Mouse (Mus musculus) limb, embryonic 12.5 days (tissue): ENCODE results near the gene Ahdc1. TPM values are rescaled to one million over a fixed set of nuclear protein-coding genes. Genes with fewer than 3 reads are reported as not detected.
A peak's percentile ranks its signal among the peaks of the same experiment; 100 is the strongest.

ENCODE experiments used
- ATAC-seq: fragments of 200-750 bp; cut with Nextera tagmentation; 2 replicates; pipeline ENCODE4 v1.8.0; 2017; ENCODE audit warnings: low read depth, moderate TSS enrichment; ENCODE audit not compliant: insufficient number of reproducible peaks, insufficient read depth, low FRiP score, low TSS enrichment
- H3K27ac ChIP-seq: fragments of 300-500 bp; sonication (generic); 2 replicates; pipeline ENCODE4 v1.5.1; 2016; ENCODE audit warnings: mild to moderate bottlenecking, moderate library complexity
- H3K27me3 ChIP-seq: fragments of 300-500 bp; sonication (generic); 2 replicates; pipeline ENCODE4 v1.6.1; 2016; ENCODE audit warnings: mild to moderate bottlenecking, moderate library complexity
- H3K36me3 ChIP-seq: fragments of 300-500 bp; sonication (generic); 2 replicates; pipeline ENCODE4 v1.6.1; 2016; ENCODE audit warnings: mild to moderate bottlenecking, moderate library complexity
- H3K4me1 ChIP-seq: fragments of 300-500 bp; sonication (generic); replicated peaks from 2 replicates; pipeline ENCODE4 v1.6.1; 2016
- H3K4me2 ChIP-seq: fragments of 300-500 bp; sonication (generic); 2 replicates; pipeline ENCODE4 v1.6.1; 2016; ENCODE audit warnings: mild to moderate bottlenecking, moderate library complexity
- H3K4me3 ChIP-seq: fragments of 300-500 bp; sonication (generic); replicated peaks from 2 replicates; pipeline ENCODE4 v1.5.1; 2016; ENCODE audit warnings: mild to moderate bottlenecking
- H3K9ac ChIP-seq: fragments of 300-500 bp; sonication (generic); replicated peaks from 2 replicates; pipeline ENCODE4 v1.6.1; 2016; ENCODE audit warnings: mild to moderate bottlenecking, moderate library complexity
- H3K9me3 ChIP-seq: fragments of 300-500 bp; sonication (generic); 2 replicates; pipeline ENCODE4 v1.6.1; 2016; ENCODE audit warnings: mild to moderate bottlenecking, moderate library complexity
- WGBS: fragments of 180-500 bp; shearing (Covaris S2); methylation state at CpG from one replicate; pipeline ENCODE4 v1.1.7; 2016; 5-methylcytosine and 5-hydroxymethylcytosine counted together
- polyA plus RNA-seq: library from polyadenylated mRNA; unstranded; fragments of >200 nt; fragmentation: Nextera tagmentation; extraction: Ambion mirVana; gene quantifications from 2 replicates; pipeline ENCODE4 v1.2.1, GENCODE M21; 2016

Gene Ahdc1
- polyA plus RNA-seq, 1 experiment from 2014 or later, result 14.5 TPM

GRCm38 (mm10) chr4:133085011-133085782, 74.1 kb downstream of the Ahdc1 start:
- peak overlapping the region; percentile 96 for H3K4me2 ChIP-seq
- peaks cover 10% of the 10 kb centered on the region for H3K36me3 ChIP-seq
- no peaks in the 10 kb centered on the region for H3K27me3 ChIP-seq
- peak overlapping the region; percentile 46 for H3K4me3 ChIP-seq
- peaks cover 58% of the 10 kb centered on the region for H3K4me1 ChIP-seq
- ATAC-seq, result no peak
- 2% methylated on average over 53 of the region's 53 CpGs for WGBS
- H3K9me3 ChIP-seq, result no peaks in the 10 kb centered on the region
- H3K27ac ChIP-seq, result peak overlapping the region; percentile 78
- peak overlapping the region; percentile 56 for H3K9ac ChIP-seq

- Histone ChIP-seq H3K4me2 (peak overlapping the region; percentile 96), H3K9ac (peak overlapping the region; percentile 56; the same call in 1 of the 2 replicates), H3K4me3 (peak overlapping the region; percentile 46), H3K27ac (peak overlapping the region; percentile 78), H3K27me3 (no peaks in the 10 kb centered on the region), H3K36me3 (peaks cover 4% of the 10 kb centered on the region), H3K4me1 (peaks cover 65% of the 10 kb centered on the region), H3K9me3 (no peaks in the 10 kb centered on the region)
- 7% methylated on average over 12 of the region's 12 CpGs for WGBS
- peak; percentile 9; the same call in 1 of the 2 replicates for ATAC-seq
Measured at GRCm38 (mm10) chr4:133085783-133086342, 74.8 kb downstream of the Ahdc1 start.

- 0 out of 2 replicates have a peak overlapping the region, but pooled peaks have one; percentile 23 for H3K9ac ChIP-seq
- no peaks in the 10 kb centered on the region for H3K36me3 ChIP-seq
- no peak overlapping the region for H3K4me2 ChIP-seq
- 0 out of 2 replicates have a peak overlapping the region, but pooled peaks have one; percentile 35 for H3K27ac ChIP-seq
- H3K9me3 ChIP-seq, result no peaks in the 10 kb centered on the region
- no peak for ATAC-seq
- 90% methylated on average over 6 of the region's 6 CpGs for WGBS
- H3K4me1 ChIP-seq, result peaks cover 78% of the 10 kb centered on the region
- H3K27me3 ChIP-seq, result no peaks in the 10 kb centered on the region
- no peak overlapping the region for H3K4me3 ChIP-seq
Measured at GRCm38 (mm10) chr4:133087177-133087714, 76.2 kb downstream of the Ahdc1 start.

- H3K27me3 ChIP-seq, result no peaks in the 10 kb centered on the region
- no peak overlapping the region for H3K4me2 ChIP-seq
- H3K4me1 ChIP-seq, result peaks cover 84% of the 10 kb centered on the region
Measured at GRCm38 (mm10) chr4:133087835-133088234, 76.8 kb downstream of the Ahdc1 start.

GRCm38 (mm10) chr4:133089319-133089718, 78.3 kb downstream of the Ahdc1 start:
- H3K27ac ChIP-seq, result peak overlapping the region; percentile 97

More at GRCm38 (mm10) chr4:133087835-133088234, 76.8 kb downstream of the Ahdc1 start:
- Histone ChIP-seq H3K9me3 (no peaks in the 10 kb centered on the region), H3K27ac (peak overlapping the region; percentile 60), H3K9ac (0 out of 2 replicates have a peak overlapping the region, but pooled peaks have one; percentile 23), H3K4me3 (no peak overlapping the region), H3K36me3 (no peaks in the 10 kb centered on the region)
- 44% methylated on average over 8 of the region's 8 CpGs for WGBS
- ATAC-seq, result no peak

GRCm38 (mm10) chr4:133089802-133090201, 78.7 kb downstream of the Ahdc1 start:
- H3K9me3 ChIP-seq, result no peaks in the 10 kb centered on the region
- no peak for ATAC-seq
- 0 out of 2 replicates have a peak overlapping the region, but pooled peaks have one; percentile 2 for H3K4me3 ChIP-seq
- H3K27ac ChIP-seq, result peak overlapping the region; percentile 97
- H3K27me3 ChIP-seq, result no peaks in the 10 kb centered on the region
- WGBS, result 64% methylated on average over 4 of the region's 4 CpGs
- peak overlapping the region; percentile 46 for H3K4me2 ChIP-seq
- H3K9ac ChIP-seq, result peak overlapping the region; percentile 28
- H3K36me3 ChIP-seq, result no peaks in the 10 kb centered on the region
- H3K4me1 ChIP-seq, result peaks cover 90% of the 10 kb centered on the region

More at GRCm38 (mm10) chr4:133089319-133089718, 78.3 kb downstream of the Ahdc1 start:
- Histone ChIP-seq H3K4me2 (no peak overlapping the region), H3K9ac (no peak overlapping the region), H3K4me1 (peaks cover 90% of the 10 kb centered on the region), H3K27me3 (no peaks in the 10 kb centered on the region), H3K4me3 (no peak overlapping the region), H3K36me3 (no peaks in the 10 kb centered on the region), H3K9me3 (no peaks in the 10 kb centered on the region)
- ATAC-seq, result no peak
- WGBS, result 87% methylated on average over 9 of the region's 9 CpGs

- Histone ChIP-seq H3K4me2 (peak overlapping the region; percentile 46), H3K36me3 (no peaks in the 10 kb centered on the region), H3K27me3 (no peaks in the 10 kb centered on the region), H3K4me1 (peaks cover 90% of the 10 kb centered on the region), H3K27ac (peak overlapping the region; percentile 97), H3K4me3 (0 out of 2 replicates have a peak overlapping the region, but pooled peaks have one; percentile 2), H3K9ac (peak overlapping the region; percentile 28), H3K9me3 (no peaks in the 10 kb centered on the region)
- ATAC-seq, result 0 out of 2 replicates have a peak, but pooled peaks have one; percentile 21
- WGBS, result 22% methylated on average over 8 of the region's 8 CpGs
Measured at GRCm38 (mm10) chr4:133090276-133090719, 79.2 kb downstream of the Ahdc1 start.

GRCm38 (mm10) chr4:133090720-133091458, 79.8 kb downstream of the Ahdc1 start:
- Histone ChIP-seq H3K27ac (peak overlapping the region; percentile 97), H3K9ac (peak overlapping the region; percentile 28; the same call in 1 of the 2 replicates), H3K36me3 (no peaks in the 10 kb centered on the region), H3K9me3 (no peaks in the 10 kb centered on the region), H3K4me2 (peak overlapping the region; percentile 46), H3K4me1 (peaks cover 89% of the 10 kb centered on the region), H3K27me3 (no peaks in the 10 kb centered on the region), H3K4me3 (0 out of 2 replicates have a peak overlapping the region, but pooled peaks have one; percentile 2)
- ATAC-seq, result peak; percentile 68
- WGBS, result 10% methylated on average over 18 of the region's 18 CpGs

- no peak for ATAC-seq
- no peaks in the 10 kb centered on the region for H3K27me3 ChIP-seq
- no peaks in the 10 kb centered on the region for H3K36me3 ChIP-seq
- peak overlapping the region; percentile 97 for H3K27ac ChIP-seq
- H3K9me3 ChIP-seq, result no peaks in the 10 kb centered on the region
- peaks cover 83% of the 10 kb centered on the region for H3K4me1 ChIP-seq
- WGBS, result 71% methylated on average over 4 of the region's 4 CpGs
- no peak overlapping the region for H3K4me3 ChIP-seq
- H3K9ac ChIP-seq, result no peak overlapping the region
- H3K4me2 ChIP-seq, result peak overlapping the region; percentile 46
Measured at GRCm38 (mm10) chr4:133091459-133091785, 80.4 kb downstream of the Ahdc1 start.

- Histone ChIP-seq H3K4me1 (peaks cover 74% of the 10 kb centered on the region), H3K4me3 (peak overlapping the region; percentile 15; the same call in 1 of the 2 replicates), H3K36me3 (no peaks in the 10 kb centered on the region), H3K9ac (peak overlapping the region; percentile 44), H3K27me3 (no peaks in the 10 kb centered on the region), H3K4me2 (peak overlapping the region; percentile 46), H3K27ac (peak overlapping the region; percentile 97), H3K9me3 (no peaks in the 10 kb centered on the region)
- WGBS, result 7% methylated on average over 18 of the region's 18 CpGs
- no peak for ATAC-seq
Measured at GRCm38 (mm10) chr4:133092453-133092901, 81.4 kb downstream of the Ahdc1 start.
